Mouse (Mus musculus): ENCODE results near the gene Tiprl.

Gene Tiprl

GRCm38 (mm10) chr1:165179321-165179720, 57.5 kb downstream of the Tiprl start:
- DNase-seq (ENCODE audit: low read depth, low spot score): no peak

DNA sequence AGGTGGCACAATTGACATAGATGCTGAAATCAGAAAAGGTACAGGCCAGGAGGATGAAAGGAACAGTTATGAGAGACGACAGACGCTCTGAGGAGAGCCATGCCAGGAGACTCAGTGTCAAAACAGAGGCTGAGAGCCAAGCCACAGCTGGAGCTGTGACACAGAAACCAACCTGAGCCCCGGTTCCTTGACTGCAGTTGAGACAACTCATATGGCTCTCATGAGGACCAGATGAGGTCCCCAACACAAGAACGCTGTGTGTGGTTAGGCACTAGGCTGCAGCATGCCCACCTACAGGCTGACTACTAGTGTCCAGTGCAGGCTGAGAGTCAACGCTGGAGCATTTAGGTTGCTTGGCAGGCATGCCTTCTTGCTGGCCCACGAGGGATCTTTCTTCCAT, 58.7 kb downstream of the Tiprl start:
- no peak for DNase-seq (ENCODE audit: low read depth, low spot score)

- DNase-seq (ENCODE audit: low read depth, low spot score): peak; percentile 35
These were observed 62.7 kb downstream of the Tiprl start for GRCm38 (mm10) chr1:165174059-165174616.

DNA sequence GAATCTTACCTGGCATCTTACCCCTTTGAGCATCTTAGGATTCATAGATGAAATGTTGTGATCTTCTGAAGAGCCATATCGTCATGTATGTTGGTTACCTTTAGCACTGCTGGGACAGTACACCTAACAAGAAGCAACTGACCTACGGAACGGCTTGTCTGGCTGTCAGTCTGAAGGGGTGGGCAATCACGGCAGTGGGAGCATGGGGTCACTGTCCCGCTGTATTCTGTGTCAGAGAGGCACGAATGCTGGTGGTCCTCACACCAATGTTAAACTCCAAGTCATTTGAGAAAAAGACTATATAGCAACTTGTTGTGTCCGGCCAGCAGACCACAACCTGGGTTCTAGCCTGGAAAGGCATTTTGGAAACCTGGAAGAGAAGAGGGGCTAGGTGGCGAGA, 65.5 kb downstream of the Tiprl start:
- no peak for DNase-seq (ENCODE audit: low read depth, low spot score)

- DNase-seq (ENCODE audit: low read depth, low spot score): no peak
These were observed 66.6 kb downstream of the Tiprl start for GRCm38 (mm10) chr1:165170157-165170556.

DNA sequence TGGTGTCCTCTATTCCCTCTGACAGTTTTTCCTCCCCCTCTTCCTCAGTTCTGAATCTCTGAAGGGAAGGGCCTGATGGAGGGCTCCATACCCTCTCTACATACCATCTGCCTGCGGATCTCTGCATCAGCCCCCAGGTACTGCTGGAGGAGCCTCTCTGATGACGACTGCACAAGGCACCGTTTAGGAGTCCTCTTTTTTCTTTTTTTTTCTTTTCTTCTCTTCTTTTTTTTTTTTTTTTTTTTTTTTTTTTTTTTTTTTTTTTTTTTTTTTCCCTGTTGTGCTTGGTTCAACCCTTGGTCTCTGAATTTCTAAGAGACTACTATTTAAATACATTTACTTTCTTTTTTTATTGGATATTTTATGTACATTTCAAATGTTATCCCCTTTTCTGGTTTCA, 67.3 kb downstream of the Tiprl start:
- no peak for DNase-seq (ENCODE audit: low read depth, low spot score)

DNA sequence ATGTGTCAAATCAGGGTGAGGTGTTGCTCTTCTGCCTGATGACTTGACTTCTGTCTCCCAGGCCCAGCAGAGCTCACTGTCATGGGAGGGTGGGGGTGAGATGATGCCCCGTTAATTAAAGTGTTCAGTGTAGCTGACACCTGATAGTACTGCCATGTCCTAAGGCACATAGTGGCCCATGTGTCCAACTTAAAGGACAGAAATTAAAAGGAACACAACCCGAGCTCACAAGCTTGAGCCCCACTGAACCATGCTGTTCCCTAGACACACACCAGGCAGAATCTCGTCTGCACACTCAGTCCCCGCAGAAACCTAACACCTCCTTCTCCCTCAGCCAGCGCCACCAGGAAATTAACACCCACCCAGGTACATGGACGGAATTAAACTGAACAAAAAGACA, 71.9 kb downstream of the Tiprl start:
- DNase-seq (ENCODE audit: low read depth, low spot score): no peak
